Mouse (Mus musculus) midbrain, embryonic 14.5 days (tissue): ENCODE data around the gene Dtx3. TPM values are rescaled to one million over a fixed set of nuclear protein-coding genes. Genes with fewer than 3 reads are reported as not detected.
"Not testable (repeated sequence)": the region's sequence is repeated elsewhere in the genome, so short reads cannot be mapped to it uniquely, and the experiment has no call there.

Source experiments
- ATAC-seq: fragments of 200-750 bp; cut with Nextera tagmentation; 2 replicates; pipeline ENCODE4 v1.8.0; 2017; ENCODE audit warnings: moderate number of reproducible peaks, moderate library complexity; ENCODE audit not compliant: low FRiP score, low TSS enrichment
- DNase-seq: peaks from one replicate; pipeline ENCODE4 v3.0.0-alpha.2; 2015
- H3K27ac ChIP-seq: fragments of 300-500 bp; sonication (generic); replicated peaks from 2 replicates; pipeline ENCODE4 v1.5.1; 2014; ENCODE audit warnings: mild to moderate bottlenecking, low read depth, low read length, moderate library complexity
- H3K27me3 ChIP-seq: fragments of 300-500 bp; sonication (generic); 2 replicates; pipeline ENCODE4 v1.6.1; 2014; ENCODE audit warnings: low read length, control low read depth, mixed read lengths; ENCODE audit not compliant: control insufficient read depth, insufficient read depth
- H3K36me3 ChIP-seq: fragments of 300-500 bp; sonication (generic); 2 replicates; pipeline ENCODE4 v1.6.1; 2014; ENCODE audit warnings: low read length, control low read depth; ENCODE audit not compliant: control insufficient read depth, insufficient read depth
- H3K4me1 ChIP-seq: fragments of 300-500 bp; sonication (generic); 2 replicates; pipeline ENCODE4 v1.6.1; 2014; ENCODE audit warnings: mild to moderate bottlenecking, antibody characterized with exemption, low read length, control low read depth; ENCODE audit not compliant: control insufficient read depth, insufficient read depth
- H3K4me2 ChIP-seq: fragments of 300-500 bp; sonication (generic); 2 replicates; pipeline ENCODE4 v1.6.1; 2014; ENCODE audit warnings: mild to moderate bottlenecking, low read length, moderate library complexity
- H3K4me3 ChIP-seq: fragments of 300-500 bp; sonication (generic); replicated peaks from 2 replicates; pipeline ENCODE4 v1.5.1; 2014; ENCODE audit warnings: low read depth, low read length
- H3K9ac ChIP-seq: fragments of 300-500 bp; sonication (generic); replicated peaks from 2 replicates; pipeline ENCODE4 v1.6.1; 2014; ENCODE audit warnings: mild to moderate bottlenecking, low read length, moderate library complexity
- H3K9me3 ChIP-seq: fragments of 300-500 bp; sonication (generic); 2 replicates; pipeline ENCODE4 v1.6.1; 2016; ENCODE audit warnings: low read length, control low read depth, mixed read lengths; ENCODE audit not compliant: control insufficient read depth
- WGBS: fragments of 180-500 bp; shearing (Covaris S2); extraction: QIAGEN DNeasy Blood & Tissue Kit; methylation state at CpG from one replicate; pipeline ENCODE4 v1.1.7; 2014; 5-methylcytosine and 5-hydroxymethylcytosine counted together
- polyA plus RNA-seq: library from polyadenylated mRNA; unstranded; fragments of >200 nt; fragmentation: Nextera tagmentation; extraction: Ambion mirVana; gene quantifications from 2 replicates; pipeline ENCODE4 v1.2.1, GENCODE M21; 2014

Dtx3 gene
- polyA plus RNA-seq, 1 experiment from 2014 or later: 244 TPM

GRCm38 (mm10) chr10:127164190-127164589, 31.3 kb downstream of the Dtx3 start:
- DNase-seq: no peak
- Histone ChIP-seq H3K27ac (no peak overlapping the region), H3K36me3 (0 out of 2 replicates have a peak, but pooled peaks cover 8% of the 10 kb centered on the region), H3K4me1 (peaks cover 5% of the 10 kb centered on the region; the same call in 1 of the 2 replicates), H3K27me3 (peaks cover 27% of the 10 kb centered on the region), H3K9me3 (no peaks in the 10 kb centered on the region), H3K4me3 (no peak overlapping the region), H3K4me2 (peak overlapping the region; percentile 93), H3K9ac (no peak overlapping the region)
- 98% methylated on average over 4 of the region's 4 CpGs for WGBS
- ATAC-seq: no peak

- not testable (repeated sequence) for ATAC-seq, DNase-seq, H3K27ac ChIP-seq, H3K9ac ChIP-seq, H3K9me3 ChIP-seq, H3K4me1 ChIP-seq, H3K36me3 ChIP-seq, H3K4me3 ChIP-seq, H3K4me2 ChIP-seq
- peaks cover 14% of the 10 kb centered on the region for H3K27me3 ChIP-seq
- WGBS: 66% methylated on average over 7 of the region's 7 CpGs
These were observed 32.7 kb downstream of the Dtx3 start for GRCm38 (mm10) chr10:127162771-127163261.

DNA sequence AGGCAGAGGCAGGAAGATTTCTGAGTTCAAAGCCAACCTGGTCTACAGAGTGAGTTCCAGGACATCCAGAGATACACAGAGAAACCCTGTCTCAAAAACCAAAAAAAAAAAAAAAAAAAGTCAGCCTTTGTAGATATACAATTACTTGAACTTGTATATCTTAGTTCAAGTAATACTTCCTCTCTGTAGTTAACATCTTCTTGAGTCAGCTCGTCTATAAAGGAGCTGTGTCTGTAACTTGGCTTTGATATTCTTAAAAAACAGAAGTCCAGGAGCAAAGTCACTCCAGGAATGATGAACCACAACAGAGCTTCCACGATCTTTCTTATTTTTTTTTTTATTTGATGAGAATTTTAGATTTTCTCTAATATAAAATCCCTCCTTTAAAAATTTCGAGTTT, 34.8 kb downstream of the Dtx3 start:
- Histone ChIP-seq H3K36me3 (no peaks in the 10 kb centered on the region), H3K4me2 (no peak overlapping the region), H3K9ac (no peak overlapping the region), H3K27me3 (no peaks in the 10 kb centered on the region), H3K27ac (no peak overlapping the region), H3K4me1 (no peaks in the 10 kb centered on the region), H3K9me3 (no peaks in the 10 kb centered on the region), H3K4me3 (no peak overlapping the region)
- DNase-seq: no peak
- no peak for ATAC-seq
- 74% methylated on average over 3 of the region's 3 CpGs for WGBS

GRCm38 (mm10) chr10:127160081-127160480, 35.4 kb downstream of the Dtx3 start:
- Histone ChIP-seq H3K9me3 (no peaks in the 10 kb centered on the region), H3K27ac (no peak overlapping the region), H3K4me3 (no peak overlapping the region), H3K4me2 (no peak overlapping the region), H3K9ac (no peak overlapping the region), H3K4me1 (no peaks in the 10 kb centered on the region), H3K27me3 (no peaks in the 10 kb centered on the region), H3K36me3 (no peaks in the 10 kb centered on the region)
- 83% methylated on average over 9 of the region's 9 CpGs for WGBS
- ATAC-seq (no peak), DNase-seq (no peak)

DNA sequence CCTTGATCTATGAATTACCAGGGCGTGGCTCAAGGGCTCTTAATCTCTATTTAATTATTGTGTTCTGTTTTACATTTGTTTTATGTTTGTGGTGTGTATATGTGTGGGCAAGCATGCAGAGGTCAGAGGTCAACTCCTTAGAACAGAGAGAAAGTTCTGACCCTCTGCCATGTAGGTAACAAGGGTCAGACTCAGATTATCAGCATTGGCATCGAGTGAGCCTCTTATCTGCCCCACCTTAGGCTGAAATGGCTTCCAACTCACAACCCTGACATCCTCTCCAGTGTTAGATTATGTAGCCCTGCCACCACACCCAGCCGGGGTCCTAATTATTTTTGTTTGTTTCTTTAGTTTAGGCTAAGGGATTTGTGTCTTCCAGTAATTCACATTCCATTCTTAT, 37.1 kb downstream of the Dtx3 start:
- no peak overlapping the region for H3K4me2 ChIP-seq
- no peak overlapping the region for H3K9ac ChIP-seq
- WGBS: 73% methylated on average over 3 of the region's 3 CpGs
- H3K4me3 ChIP-seq: no peak overlapping the region
- H3K9me3 ChIP-seq: no peaks in the 10 kb centered on the region
- no peak overlapping the region for H3K27ac ChIP-seq
- no peaks in the 10 kb centered on the region for H3K27me3 ChIP-seq
- DNase-seq: no peak
- no peak for ATAC-seq
- H3K4me1 ChIP-seq: no peaks in the 10 kb centered on the region
- H3K36me3 ChIP-seq: no peaks in the 10 kb centered on the region

DNA sequence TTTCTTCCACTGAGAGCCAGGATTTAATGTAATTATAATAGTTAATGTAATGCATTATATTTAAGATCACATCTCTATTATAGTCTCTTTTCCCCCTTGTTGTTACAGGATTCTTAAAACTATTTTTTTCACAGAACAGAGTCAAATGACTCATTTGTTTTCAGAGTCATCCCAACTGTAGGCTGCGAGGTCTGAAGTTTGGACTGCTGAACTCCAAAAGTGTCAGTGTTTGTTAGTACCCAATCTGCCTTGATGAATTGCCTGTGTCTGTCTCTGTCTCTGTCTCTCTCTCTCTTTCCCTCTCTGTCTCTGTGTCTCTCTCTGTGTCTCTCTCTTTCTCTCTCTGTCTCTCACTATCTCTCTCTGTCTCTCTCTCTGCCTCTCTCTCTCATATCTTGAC, 39.0 kb downstream of the Dtx3 start:
- Histone ChIP-seq H3K27me3 (no peaks in the 10 kb centered on the region), H3K4me3 (no peak overlapping the region), H3K27ac (no peak overlapping the region), H3K9me3 (no peaks in the 10 kb centered on the region), H3K9ac (no peak overlapping the region), H3K4me2 (no peak overlapping the region), H3K36me3 (no peaks in the 10 kb centered on the region), H3K4me1 (no peaks in the 10 kb centered on the region)
- DNase-seq (no peak), ATAC-seq (no peak)
- WGBS: 82% methylated on average over 1 of the region's 1 CpGs

DNA sequence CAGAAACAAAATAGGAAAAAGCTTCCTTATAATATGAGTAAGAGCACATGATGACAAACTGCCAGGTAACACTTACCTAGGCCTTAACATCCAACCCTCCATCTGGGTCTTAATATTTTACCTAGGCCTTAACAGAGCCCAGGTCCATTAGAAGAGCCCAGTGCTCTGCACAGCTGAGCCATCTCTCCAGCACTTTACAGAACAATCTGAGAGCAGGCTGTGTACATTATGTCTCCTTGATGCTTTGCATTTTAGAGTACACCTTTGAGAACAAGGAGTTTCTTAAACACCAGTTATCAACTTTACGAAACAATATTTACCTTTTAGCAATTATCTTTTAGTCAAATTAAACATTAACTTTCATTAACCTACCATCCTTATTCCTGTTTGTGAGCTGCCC, 39.4 kb downstream of the Dtx3 start:
- DNase-seq (no peak), ATAC-seq (no peak)
- WGBS: 98% methylated on average over 1 of the region's 1 CpGs
- no peak overlapping the region for H3K4me2 ChIP-seq
- H3K9ac ChIP-seq: no peak overlapping the region
- H3K4me1 ChIP-seq: no peaks in the 10 kb centered on the region
- H3K36me3 ChIP-seq: no peaks in the 10 kb centered on the region
- no peak overlapping the region for H3K27ac ChIP-seq
- H3K4me3 ChIP-seq: no peak overlapping the region
- no peaks in the 10 kb centered on the region for H3K9me3 ChIP-seq
- H3K27me3 ChIP-seq: no peaks in the 10 kb centered on the region

- H3K27me3 ChIP-seq: no peaks in the 10 kb centered on the region
- H3K4me1 ChIP-seq: no peaks in the 10 kb centered on the region
- no peak overlapping the region for H3K9ac ChIP-seq
- 85% methylated on average over 5 of the region's 5 CpGs for WGBS
- H3K27ac ChIP-seq: no peak overlapping the region
- ATAC-seq: no peak
- no peak overlapping the region for H3K4me3 ChIP-seq
- no peak overlapping the region for H3K4me2 ChIP-seq
- H3K36me3 ChIP-seq: no peaks in the 10 kb centered on the region
- no peak for DNase-seq
- no peaks in the 10 kb centered on the region for H3K9me3 ChIP-seq
These were observed 40.9 kb downstream of the Dtx3 start for GRCm38 (mm10) chr10:127154652-127155051.

DNA sequence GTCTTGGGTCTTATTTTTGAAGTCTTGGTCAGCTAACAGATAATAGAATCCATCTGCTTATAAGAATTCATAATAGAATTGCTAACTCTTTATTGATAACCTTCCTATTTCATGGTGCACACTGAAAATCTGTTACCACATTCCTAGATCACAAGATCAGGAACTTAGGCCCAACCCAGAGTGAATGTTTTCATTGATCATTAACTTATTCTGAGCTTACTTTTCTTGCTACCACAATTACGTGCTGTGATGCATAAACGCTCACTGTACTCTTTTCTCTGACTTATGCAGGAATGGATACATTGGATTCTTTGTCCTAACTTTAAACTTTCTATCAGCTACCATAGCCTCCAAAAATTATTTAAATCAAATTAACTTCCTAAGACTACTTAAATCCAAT, 41.3 kb downstream of the Dtx3 start:
- DNase-seq (no peak), ATAC-seq (no peak)
- Histone ChIP-seq H3K27ac (no peak overlapping the region), H3K36me3 (no peaks in the 10 kb centered on the region), H3K9ac (no peak overlapping the region), H3K4me2 (no peak overlapping the region), H3K9me3 (no peaks in the 10 kb centered on the region), H3K4me1 (no peaks in the 10 kb centered on the region), H3K4me3 (no peak overlapping the region), H3K27me3 (no peaks in the 10 kb centered on the region)
- 100% methylated on average over 2 of the region's 2 CpGs for WGBS
